Mouse (Mus musculus): Measurements from ENCODE around the gene Tln2.

DNA sequence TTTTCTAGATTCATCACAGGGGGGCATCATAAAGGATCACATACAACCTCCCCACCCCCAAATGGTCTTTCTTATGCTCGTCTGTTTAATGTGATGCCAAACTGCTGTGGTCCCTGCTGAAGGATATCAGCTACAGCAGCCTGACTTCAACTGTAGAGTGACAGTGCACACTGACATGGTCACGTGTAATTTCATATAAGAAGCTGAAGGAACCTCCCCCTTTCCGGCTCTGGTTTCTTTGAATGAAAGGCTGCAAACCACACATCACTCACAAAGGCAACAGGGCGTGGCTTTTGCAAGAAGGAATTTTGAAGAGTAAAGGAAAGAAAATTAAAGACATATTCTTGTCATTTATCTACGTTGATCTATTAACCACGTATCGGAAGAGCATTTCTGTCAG lies 154.8 kb downstream of the Tln2 start:
- TF ChIP-seq GATA1 (IDR thresholded peaks at IDR 0.05; ENCODE audit: low read length) (no peak), TAL1 (IDR thresholded peaks at IDR 0.05; ENCODE audit: low read length) (no peak)
